Mouse (Mus musculus) stomach, embryonic 16.5 days (tissue): ENCODE results near the gene Ndufs5. TPM values are rescaled to one million over a fixed set of nuclear protein-coding genes. Genes with fewer than 3 reads are reported as not detected.
A peak's percentile ranks its signal among the peaks of the same experiment; 100 is the strongest.

Experiments
- ATAC-seq: fragments of 200-750 bp; cut with Nextera tagmentation; 2 replicates; pipeline ENCODE4 v1.8.0; 2017; ENCODE audit warnings: moderate number of reproducible peaks, moderate TSS enrichment; ENCODE audit not compliant: insufficient read depth, low FRiP score
- H3K27ac ChIP-seq: fragments of 300-500 bp; sonication (generic); 2 replicates; pipeline ENCODE4 v1.5.1; 2014; ENCODE audit warnings: low read length
- H3K27me3 ChIP-seq: fragments of 300-500 bp; sonication (generic); 2 replicates; pipeline ENCODE4 v1.6.1; 2014; ENCODE audit warnings: low read length, control low read depth, mixed read lengths; ENCODE audit not compliant: control insufficient read depth, insufficient read depth
- H3K36me3 ChIP-seq: fragments of 300-500 bp; sonication (generic); 2 replicates; pipeline ENCODE4 v1.6.1; 2014; ENCODE audit warnings: low read length; ENCODE audit not compliant: control insufficient read depth, insufficient read depth
- H3K4me1 ChIP-seq: fragments of 300-500 bp; sonication (generic); 2 replicates; pipeline ENCODE4 v1.6.1; 2014; ENCODE audit warnings: low read length, control low read depth, mixed read lengths; ENCODE audit not compliant: control insufficient read depth, insufficient read depth
- H3K4me2 ChIP-seq: fragments of 300-500 bp; sonication (generic); 2 replicates; pipeline ENCODE4 v1.6.1; 2014; ENCODE audit warnings: low read depth, low read length, mixed read lengths
- H3K4me3 ChIP-seq: fragments of 300-500 bp; sonication (generic); replicated peaks from 2 replicates; pipeline ENCODE4 v1.5.1; 2014; ENCODE audit warnings: mild to moderate bottlenecking, low read length
- H3K9ac ChIP-seq: fragments of 300-500 bp; sonication (generic); 2 replicates; pipeline ENCODE4 v1.6.1; 2014; ENCODE audit warnings: low read length
- H3K9me3 ChIP-seq: fragments of 300-500 bp; sonication (generic); replicated peaks from 2 replicates; pipeline ENCODE4 v1.6.1; 2016; ENCODE audit warnings: low read length, control low read depth; ENCODE audit not compliant: control insufficient read depth
- WGBS: fragments of 180-500 bp; shearing (Covaris S2); extraction: QIAGEN DNeasy Blood & Tissue Kit; methylation state at CpG from one replicate; pipeline ENCODE4 v1.1.7; 2014; 5-methylcytosine and 5-hydroxymethylcytosine counted together
- polyA plus RNA-seq: library from polyadenylated mRNA; unstranded; fragments of >200 nt; fragmentation: Nextera tagmentation; extraction: Ambion mirVana; gene quantifications from 2 replicates; pipeline ENCODE4 v1.2.1, GENCODE M21; 2015

Gene Ndufs5
- polyA plus RNA-seq, 1 experiment from 2014 or later: 291 TPM

- peak overlapping the region; percentile 99 for H3K27ac ChIP-seq
- H3K27me3 ChIP-seq: no peaks in the 10 kb centered on the region
- H3K9me3 ChIP-seq: no peaks in the 10 kb centered on the region
- H3K9ac ChIP-seq: peak overlapping the region; percentile 99
- H3K4me3 ChIP-seq: peak overlapping the region; percentile 93
- no peaks in the 10 kb centered on the region for H3K36me3 ChIP-seq
- ATAC-seq: peak; percentile 18
- peak overlapping the region; percentile 91 for H3K4me2 ChIP-seq
- WGBS: under 1% methylated on average over 58 of the region's 58 CpGs
- peaks cover 33% of the 10 kb centered on the region for H3K4me1 ChIP-seq
Measured at GRCm38 (mm10) chr4:123664951-123665661, 52.9 kb downstream of the Ndufs5 start.

GRCm38 (mm10) chr4:123664021-123664950 lies 53.7 kb downstream of the Ndufs5 start:
- Histone ChIP-seq H3K27ac (peak overlapping the region; percentile 99), H3K4me2 (peak overlapping the region; percentile 91), H3K9me3 (no peaks in the 10 kb centered on the region), H3K36me3 (no peaks in the 10 kb centered on the region), H3K27me3 (no peaks in the 10 kb centered on the region), H3K9ac (peak overlapping the region; percentile 99), H3K4me3 (peak overlapping the region; percentile 93), H3K4me1 (peaks cover 33% of the 10 kb centered on the region)
- ATAC-seq: peak; percentile 85
- under 1% methylated on average over 122 of the region's 125 CpGs for WGBS

GRCm38 (mm10) chr4:123663688-123663965 lies 54.4 kb downstream of the Ndufs5 start:
- H3K27me3 ChIP-seq: no peaks in the 10 kb centered on the region
- peak overlapping the region; percentile 91 for H3K4me2 ChIP-seq
- peak overlapping the region; percentile 93 for H3K4me3 ChIP-seq
- no peaks in the 10 kb centered on the region for H3K36me3 ChIP-seq
- H3K4me1 ChIP-seq: peaks cover 33% of the 10 kb centered on the region
- H3K9me3 ChIP-seq: no peaks in the 10 kb centered on the region
- no peak for ATAC-seq
- 0% methylated on average over 12 of the region's 12 CpGs for WGBS
- peak overlapping the region; percentile 99 for H3K9ac ChIP-seq
- H3K27ac ChIP-seq: peak overlapping the region; percentile 99

- peak overlapping the region; percentile 99 for H3K27ac ChIP-seq
- H3K4me1 ChIP-seq: peaks cover 33% of the 10 kb centered on the region
- peak overlapping the region; percentile 93 for H3K4me3 ChIP-seq
- 6% methylated on average over 15 of the region's 15 CpGs for WGBS
- H3K9ac ChIP-seq: peak overlapping the region; percentile 99
- no peaks in the 10 kb centered on the region for H3K36me3 ChIP-seq
- no peaks in the 10 kb centered on the region for H3K9me3 ChIP-seq
- H3K4me2 ChIP-seq: peak overlapping the region; percentile 91
- no peaks in the 10 kb centered on the region for H3K27me3 ChIP-seq
- ATAC-seq: no peak
Measured at GRCm38 (mm10) chr4:123662914-123663687, 54.9 kb downstream of the Ndufs5 start.

Other genes with a start within 250 kb of the Ndufs5 start
- 34.1 and 35.3 TPM in 2 replicates for gene Macf1, start 33.8 kb downstream of the Ndufs5 start, polyA plus RNA-seq
- gene Akirin1, start 32.1 kb upstream of the Ndufs5 start, polyA plus RNA-seq: 36.5 and 37.2 TPM in 2 replicates
- gene Rhbdl2, start 69.7 kb upstream of the Ndufs5 start, polyA plus RNA-seq: 9.7 and 10.6 TPM in 2 replicates
- 0.05 and 0.10 TPM in 2 replicates for gene 4933427I04Rik, start 141.5 kb upstream of the Ndufs5 start, polyA plus RNA-seq
- 77.0 and 88.2 TPM in 2 replicates for gene Mycbp, start 186.6 kb upstream of the Ndufs5 start, polyA plus RNA-seq
- 43.4 and 45.7 TPM in 2 replicates for gene Rragc, start 199.2 kb upstream of the Ndufs5 start, polyA plus RNA-seq
- not detected in 2 replicates for gene 4930535I16Rik, start 199.8 kb upstream of the Ndufs5 start, polyA plus RNA-seq